Mouse (Mus musculus): ENCODE measurements around the gene Tfpt. TPM values are rescaled to one million over a fixed set of nuclear protein-coding genes. Genes with fewer than 3 reads are reported as not detected.

Gene Tfpt
- 8.8 and 9.8 TPM in 2 replicates for polyA plus RNA-seq (2015; fragmentation: Nextera tagmentation; extraction: Ambion mirVana)

DNA sequence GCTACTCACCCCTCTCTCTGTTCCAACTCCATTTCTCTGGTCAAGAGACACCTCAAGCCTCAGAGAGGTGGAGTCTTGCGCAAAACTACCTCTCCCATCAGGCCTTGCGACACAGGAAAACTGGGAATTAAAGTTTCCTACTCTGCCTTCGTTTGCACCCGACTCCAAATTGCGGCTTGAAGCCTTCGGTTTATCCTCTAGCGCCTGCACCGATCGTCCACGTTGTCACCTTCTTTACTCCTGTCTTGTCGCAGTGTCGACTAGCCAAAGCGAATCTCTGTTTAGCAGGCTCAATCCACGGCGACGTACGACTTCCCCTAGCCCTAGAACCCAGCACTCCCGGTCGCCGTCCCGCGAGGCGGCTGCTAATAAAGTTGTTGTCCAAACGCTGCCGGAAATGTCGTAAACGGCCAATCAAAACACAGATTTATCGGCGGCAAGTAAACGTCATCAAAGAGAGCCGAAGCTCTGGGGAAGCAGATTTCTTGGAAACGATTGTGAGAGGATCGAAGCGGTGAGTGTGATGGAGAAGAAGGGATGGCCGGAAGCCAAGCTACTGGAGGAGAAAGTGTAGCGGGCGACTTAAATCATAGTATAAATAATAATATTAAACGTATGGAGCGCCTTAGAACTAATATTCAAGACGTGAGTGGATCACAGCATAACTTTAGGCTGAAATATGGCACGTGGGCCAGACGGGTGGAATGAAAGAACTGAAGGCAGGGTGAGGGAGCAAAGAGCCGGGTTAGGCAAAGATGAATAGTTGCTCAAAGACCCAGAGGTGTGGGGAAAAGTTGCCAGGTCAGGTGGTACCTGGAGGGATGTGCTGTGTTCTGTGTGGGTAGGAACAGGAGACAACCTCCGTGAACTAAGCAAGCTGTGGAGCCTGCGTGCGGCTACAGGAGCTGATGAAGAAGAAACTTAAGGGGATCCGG, at the start of gene Tfpt, which contains the start of gene Prpf31:
Gene Tfpt, minus strand, starts transcription at position 387 of the 935 bp plus-strand sequence.
Gene Prpf31, plus strand, starts transcription at position 443 of the 935 bp plus-strand sequence.
- Histone ChIP-seq H3K4me2 (ENCODE audit: low read depth, low read length) (peak within 1 kb of the TSS; percentile 83), H3K9me3 (ENCODE audit: low read length) (no peaks in the 10 kb centered on the region), H3K4me1 (ENCODE audit: insufficient read depth) (peaks cover 14% of the 10 kb centered on the region), H3K36me3 (replicated peaks; ENCODE audit: insufficient read depth, low read length) (peaks cover 17% of the 10 kb centered on the region), H3K27me3 (ENCODE audit: insufficient read depth, low read length) (no peaks in the 10 kb centered on the region), H3K27ac (ENCODE audit: low read depth) (peak within 1 kb of the TSS; percentile 93), H3K4me3 (ENCODE audit: low read depth, low read length) (peak within 1 kb of the TSS; percentile 73), H3K9ac (replicated peaks) (peak within 1 kb of the TSS; percentile 77)
- DNase-seq (peak; percentile 92), ATAC-seq (peak; percentile 94)
- TF ChIP-seq EP300 (IDR thresholded peaks at IDR 0.05; ENCODE audit: low read depth) (peak; percentile 88), CTCF (IDR thresholded peaks at IDR 0.05; ENCODE audit: low read depth) (no peak)
- WGBS (ENCODE audit: insufficient replicate concordance): 1% methylated on average over 47 of the region's 47 CpGs

DNA sequence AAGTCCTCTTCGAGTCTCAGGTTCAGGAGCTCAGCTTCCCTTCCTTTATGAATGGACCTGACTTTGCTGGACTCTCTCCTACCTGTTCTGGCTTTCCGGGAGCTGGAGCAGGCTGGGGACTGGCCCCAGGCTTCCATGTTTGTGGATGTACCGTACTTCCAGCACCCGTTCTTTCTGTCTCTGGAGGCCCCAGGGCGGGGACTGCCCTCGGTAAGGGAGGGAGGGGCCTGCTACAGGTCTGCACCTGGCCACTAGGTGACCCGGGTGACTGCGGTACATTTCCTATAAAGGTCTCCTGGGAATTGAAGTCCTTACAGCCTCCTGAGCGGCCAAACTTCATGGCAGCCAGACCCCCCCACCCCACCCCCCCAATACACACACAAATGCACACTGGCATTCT, 47.6 kb upstream of the Tfpt start, which contains the start of gene Tmc4:
Gene Tmc4, minus strand, starts transcription at position 212 of the 400 bp plus-strand sequence.
- peak; percentile 27 for DNase-seq
- Histone ChIP-seq H3K4me3 (ENCODE audit: low read depth, low read length) (no peak within 1 kb of the TSS), H3K27ac (ENCODE audit: low read depth) (0 out of 2 replicates have a peak within 1 kb of the TSS, but pooled peaks have one; percentile 16), H3K4me1 (ENCODE audit: insufficient read depth) (no peaks in the 10 kb centered on the region), H3K4me2 (ENCODE audit: low read depth, low read length) (peak within 1 kb of the TSS; percentile 18; the same call in 1 of the 2 replicates), H3K36me3 (replicated peaks; ENCODE audit: insufficient read depth, low read length) (no peaks in the 10 kb centered on the region), H3K9me3 (ENCODE audit: low read length) (no peaks in the 10 kb centered on the region), H3K27me3 (ENCODE audit: insufficient read depth, low read length) (no peaks in the 10 kb centered on the region), H3K9ac (replicated peaks) (no peak within 1 kb of the TSS; the same call in 1 of the 2 replicates)
- WGBS (ENCODE audit: insufficient replicate concordance): 59% methylated on average over 9 of the region's 9 CpGs
- ATAC-seq: peak; percentile 61; the same call in 1 of the 2 replicates
- TF ChIP-seq CTCF (IDR thresholded peaks at IDR 0.05; ENCODE audit: low read depth) (no peak), EP300 (IDR thresholded peaks at IDR 0.05; ENCODE audit: low read depth) (no peak)

DNA sequence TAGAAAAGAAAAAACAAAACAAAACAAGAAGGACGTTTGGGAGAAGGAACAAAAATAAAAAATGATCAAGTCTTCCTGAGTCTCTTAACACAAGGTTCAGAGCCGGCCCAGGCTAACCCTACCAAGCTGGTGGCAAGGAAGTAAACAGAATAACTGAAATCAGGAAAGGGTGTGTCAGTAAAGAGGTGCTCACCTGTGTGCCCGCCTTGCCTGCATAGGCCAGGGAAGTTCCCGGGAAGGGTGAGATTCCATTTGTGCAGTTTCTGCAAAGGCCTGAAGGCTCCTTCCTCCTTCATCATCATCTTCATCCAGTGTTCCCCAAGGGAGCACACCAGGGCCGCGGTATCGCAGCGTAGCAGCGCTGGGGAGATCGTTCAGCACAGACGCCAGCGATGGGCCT, 46.6 kb upstream of the Tfpt start:
- Histone ChIP-seq H3K36me3 (replicated peaks; ENCODE audit: insufficient read depth, low read length) (no peaks in the 10 kb centered on the region), H3K4me2 (ENCODE audit: low read depth, low read length) (no peak overlapping the region), H3K9ac (replicated peaks) (no peak overlapping the region), H3K27ac (ENCODE audit: low read depth) (no peak overlapping the region), H3K4me3 (ENCODE audit: low read depth, low read length) (no peak overlapping the region), H3K9me3 (ENCODE audit: low read length) (no peaks in the 10 kb centered on the region), H3K4me1 (ENCODE audit: insufficient read depth) (no peaks in the 10 kb centered on the region), H3K27me3 (ENCODE audit: insufficient read depth, low read length) (no peaks in the 10 kb centered on the region)
- no peak for DNase-seq
- no peak for ATAC-seq
- 89% methylated on average over 12 of the region's 12 CpGs for WGBS (ENCODE audit: insufficient replicate concordance)
- TF ChIP-seq EP300 (IDR thresholded peaks at IDR 0.05; ENCODE audit: low read depth) (no peak), CTCF (IDR thresholded peaks at IDR 0.05; ENCODE audit: low read depth) (no peak)

DNA sequence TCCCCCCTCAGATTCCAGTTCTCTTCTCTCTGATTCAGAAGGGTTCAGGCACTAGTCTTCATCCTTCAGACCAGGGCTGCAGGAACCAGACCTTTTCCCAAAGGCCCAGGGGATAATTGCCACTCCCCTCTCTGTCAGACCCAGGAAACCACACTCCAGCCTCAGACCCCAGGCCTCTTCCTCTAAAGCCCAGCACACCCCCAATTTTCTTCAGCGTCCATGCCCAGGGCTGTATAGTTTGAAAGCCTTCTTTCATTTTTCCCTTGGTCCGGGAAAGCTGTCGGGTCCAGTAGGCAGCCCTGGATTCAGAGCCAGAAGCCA, 45.5 kb upstream of the Tfpt start:
- Histone ChIP-seq H3K4me1 (ENCODE audit: insufficient read depth) (no peaks in the 10 kb centered on the region), H3K9ac (replicated peaks) (no peak overlapping the region), H3K27ac (ENCODE audit: low read depth) (no peak overlapping the region), H3K36me3 (replicated peaks; ENCODE audit: insufficient read depth, low read length) (no peaks in the 10 kb centered on the region), H3K27me3 (ENCODE audit: insufficient read depth, low read length) (no peaks in the 10 kb centered on the region), H3K9me3 (ENCODE audit: low read length) (no peaks in the 10 kb centered on the region), H3K4me3 (ENCODE audit: low read depth, low read length) (no peak overlapping the region), H3K4me2 (ENCODE audit: low read depth, low read length) (no peak overlapping the region)
- DNase-seq: no peak
- no peak for ATAC-seq
- WGBS (ENCODE audit: insufficient replicate concordance): 63% methylated on average over 3 of the region's 3 CpGs
- TF ChIP-seq EP300 (IDR thresholded peaks at IDR 0.05; ENCODE audit: low read depth): no peak
- TF ChIP-seq CTCF (IDR thresholded peaks at IDR 0.05; ENCODE audit: low read depth): no peak

DNA sequence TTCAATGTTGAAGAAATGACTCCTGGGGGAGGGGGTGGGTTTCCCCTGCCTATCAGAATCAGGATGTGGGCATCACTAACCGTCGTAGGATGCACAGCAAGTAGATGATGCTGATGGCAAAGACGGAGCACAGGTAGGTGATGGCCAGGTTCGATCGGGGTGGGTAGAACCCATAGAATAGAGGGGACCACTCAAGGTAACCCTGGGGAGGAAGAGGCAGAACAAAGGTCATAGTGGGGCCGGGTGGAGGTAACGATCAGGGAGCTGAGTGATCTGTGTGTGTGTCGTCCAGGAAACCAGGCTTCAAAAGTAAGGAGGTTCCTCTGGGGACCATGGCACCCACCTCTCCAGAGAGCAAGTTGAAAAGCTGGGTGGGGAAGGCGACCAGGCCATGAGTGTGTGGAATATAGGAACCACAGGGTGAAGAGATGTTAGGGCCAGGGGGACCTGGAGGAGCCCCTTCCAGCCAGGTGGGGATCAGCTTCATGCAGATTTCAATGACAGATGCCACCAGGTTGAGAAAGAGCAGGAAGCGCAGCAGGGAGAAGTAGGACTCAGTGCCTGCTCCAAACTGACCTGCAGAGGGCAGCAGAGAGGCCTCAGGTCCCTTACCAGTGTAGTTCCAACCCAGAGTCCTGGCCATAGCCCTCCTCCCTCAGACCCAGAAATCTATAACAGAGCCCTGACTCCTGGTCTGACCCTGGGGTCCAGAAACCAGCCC, 44.9 kb upstream of the Tfpt start:
- TF ChIP-seq EP300 (IDR thresholded peaks at IDR 0.05; ENCODE audit: low read depth) (no peak), CTCF (IDR thresholded peaks at IDR 0.05; ENCODE audit: low read depth) (peak; percentile 95)
- Histone ChIP-seq H3K9me3 (ENCODE audit: low read length) (no peaks in the 10 kb centered on the region), H3K9ac (replicated peaks) (no peak overlapping the region), H3K4me3 (ENCODE audit: low read depth, low read length) (no peak overlapping the region), H3K27ac (ENCODE audit: low read depth) (no peak overlapping the region), H3K4me1 (ENCODE audit: insufficient read depth) (no peaks in the 10 kb centered on the region), H3K4me2 (ENCODE audit: low read depth, low read length) (no peak overlapping the region), H3K27me3 (ENCODE audit: insufficient read depth, low read length) (no peaks in the 10 kb centered on the region), H3K36me3 (replicated peaks; ENCODE audit: insufficient read depth, low read length) (no peaks in the 10 kb centered on the region)
- DNase-seq (peak; percentile 88), ATAC-seq (peak; percentile 89)
- 51% methylated on average over 10 of the region's 10 CpGs for WGBS (ENCODE audit: insufficient replicate concordance)

DNA sequence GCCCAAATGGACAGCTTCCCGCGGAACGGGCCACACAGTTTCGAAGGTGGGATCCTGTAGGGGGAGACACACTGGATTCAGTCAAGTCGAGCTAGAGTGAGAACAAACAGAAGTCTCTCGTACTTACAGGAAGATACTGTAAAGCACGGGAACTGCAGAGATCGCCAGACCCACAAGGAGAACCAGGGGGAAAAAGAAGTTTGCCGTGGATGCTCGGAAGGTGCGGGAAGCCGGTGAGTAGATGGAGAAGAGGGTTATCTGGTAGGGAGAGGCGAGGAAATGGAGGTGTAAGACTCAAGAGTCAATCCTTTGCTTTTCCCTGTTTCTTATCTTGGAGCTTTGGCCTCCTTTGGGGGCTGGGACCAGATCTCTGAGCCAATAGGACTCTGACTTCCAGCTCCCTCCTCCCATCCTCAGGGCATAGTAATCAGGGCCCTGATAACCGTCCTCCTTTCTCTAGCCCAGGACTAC, 37.2 kb upstream of the Tfpt start:
- no peak for DNase-seq
- Histone ChIP-seq H3K27ac (ENCODE audit: low read depth) (peak overlapping the region; percentile 18; the same call in 1 of the 2 replicates), H3K4me1 (ENCODE audit: insufficient read depth) (peaks cover 19% of the 10 kb centered on the region), H3K4me3 (ENCODE audit: low read depth, low read length) (peak overlapping the region; percentile 80), H3K4me2 (ENCODE audit: low read depth, low read length) (peak overlapping the region; percentile 91), H3K9ac (replicated peaks) (peak overlapping the region; percentile 48; the same call in 1 of the 2 replicates), H3K9me3 (ENCODE audit: low read length) (no peaks in the 10 kb centered on the region), H3K36me3 (replicated peaks; ENCODE audit: insufficient read depth, low read length) (peaks cover 17% of the 10 kb centered on the region), H3K27me3 (ENCODE audit: insufficient read depth, low read length) (no peaks in the 10 kb centered on the region)
- no peak for ATAC-seq
- WGBS (ENCODE audit: insufficient replicate concordance): 30% methylated on average over 14 of the region's 14 CpGs
- TF ChIP-seq EP300 (IDR thresholded peaks at IDR 0.05; ENCODE audit: low read depth) (no peak), CTCF (IDR thresholded peaks at IDR 0.05; ENCODE audit: low read depth) (peak; percentile 35)

Measured in liver, postnatal 0 days (tissue).